Mouse (Mus musculus) neural tube, embryonic 15.5 days (tissue): ENCODE measurements around the gene Tenm2. TPM values are rescaled to one million over a fixed set of nuclear protein-coding genes. Genes with fewer than 3 reads are reported as not detected.

ENCODE experiments used
- ATAC-seq: fragments of 200-750 bp; cut with Nextera tagmentation; 2 replicates; pipeline ENCODE4 v1.8.0; 2017; ENCODE audit warnings: mild to moderate bottlenecking, moderate TSS enrichment, moderate library complexity; ENCODE audit not compliant: low FRiP score
- H3K27ac ChIP-seq: fragments of 300-500 bp; sonication (generic); replicated peaks from 2 replicates; pipeline ENCODE4 v1.5.1; 2015; ENCODE audit warnings: mild to moderate bottlenecking, inconsistent platforms
- H3K27me3 ChIP-seq: fragments of 300-500 bp; sonication (generic); replicated peaks from 2 replicates; pipeline ENCODE4 v1.6.1; 2015; ENCODE audit warnings: inconsistent platforms
- H3K36me3 ChIP-seq: fragments of 300-500 bp; sonication (generic); 2 replicates; pipeline ENCODE4 v1.6.1; 2015; ENCODE audit warnings: inconsistent platforms
- H3K4me1 ChIP-seq: fragments of 300-500 bp; sonication (generic); 2 replicates; pipeline ENCODE4 v1.6.1; 2015; ENCODE audit warnings: inconsistent platforms
- H3K4me2 ChIP-seq: fragments of 300-500 bp; sonication (generic); 2 replicates; pipeline ENCODE4 v1.6.1; 2015; ENCODE audit warnings: inconsistent platforms, mild to moderate bottlenecking, moderate library complexity
- H3K4me3 ChIP-seq: fragments of 300-500 bp; sonication (generic); replicated peaks from 2 replicates; pipeline ENCODE4 v1.5.1; 2015; ENCODE audit warnings: mild to moderate bottlenecking, inconsistent platforms
- H3K9ac ChIP-seq: fragments of 300-500 bp; sonication (generic); replicated peaks from 2 replicates; pipeline ENCODE4 v1.6.1; 2015; ENCODE audit warnings: mild to moderate bottlenecking, inconsistent platforms
- H3K9me3 ChIP-seq: fragments of 300-500 bp; sonication (generic); replicated peaks from 2 replicates; pipeline ENCODE4 v1.6.1; 2016; ENCODE audit warnings: inconsistent platforms
- WGBS: fragments of 180-500 bp; shearing (Covaris S2); methylation state at CpG from one replicate; pipeline ENCODE4 v1.1.7; 2015; ENCODE audit warnings: mixed read lengths; 5-methylcytosine and 5-hydroxymethylcytosine counted together
- polyA plus RNA-seq: library from polyadenylated mRNA; unstranded; fragments of >200 nt; fragmentation: Nextera tagmentation; extraction: Ambion mirVana; gene quantifications from 2 replicates; pipeline ENCODE4 v1.2.1, GENCODE M21; 2015

Tenm2 gene
- polyA plus RNA-seq, 1 experiment from 2014 or later = 34.7 TPM

- Histone ChIP-seq H3K4me3 (no peak overlapping the region), H3K9ac (no peak overlapping the region), H3K4me2 (no peak overlapping the region), H3K27me3 (no peaks in the 10 kb centered on the region), H3K4me1 (no peaks in the 10 kb centered on the region), H3K9me3 (no peaks in the 10 kb centered on the region), H3K27ac (no peak overlapping the region), H3K36me3 (no peaks in the 10 kb centered on the region)
- 69% methylated on average over 9 of the region's 9 CpGs for WGBS
- ATAC-seq = no peak
Observed at GRCm38 (mm10) chr11:36653656-36654323, 582.0 kb downstream of the Tenm2 start.

GRCm38 (mm10) chr11:36647179-36647578 is 588.6 kb downstream of the Tenm2 start:
- Histone ChIP-seq H3K4me3 (no peak overlapping the region), H3K4me1 (no peaks in the 10 kb centered on the region), H3K9ac (no peak overlapping the region), H3K4me2 (no peak overlapping the region), H3K9me3 (no peaks in the 10 kb centered on the region), H3K27ac (no peak overlapping the region), H3K36me3 (no peaks in the 10 kb centered on the region), H3K27me3 (no peaks in the 10 kb centered on the region)
- no peak for ATAC-seq
- 31% methylated on average over 1 of the region's 1 CpGs for WGBS

GRCm38 (mm10) chr11:36635082-36635481 is 600.7 kb downstream of the Tenm2 start:
- H3K27ac ChIP-seq = no peak overlapping the region
- ATAC-seq = no peak

GRCm38 (mm10) chr11:36632201-36632600 is 603.6 kb downstream of the Tenm2 start:
- Histone ChIP-seq H3K9ac (no peak overlapping the region), H3K4me2 (no peak overlapping the region), H3K27me3 (no peaks in the 10 kb centered on the region), H3K36me3 (no peaks in the 10 kb centered on the region), H3K27ac (no peak overlapping the region), H3K4me3 (no peak overlapping the region), H3K9me3 (no peaks in the 10 kb centered on the region), H3K4me1 (peaks cover 13% of the 10 kb centered on the region)
- ATAC-seq = no peak

More at GRCm38 (mm10) chr11:36635082-36635481, 600.7 kb downstream of the Tenm2 start:
- Histone ChIP-seq H3K4me3 (no peak overlapping the region), H3K4me2 (0 out of 2 replicates have a peak overlapping the region, but pooled peaks have one; percentile 5), H3K36me3 (no peaks in the 10 kb centered on the region), H3K4me1 (peaks cover 18% of the 10 kb centered on the region), H3K9me3 (no peaks in the 10 kb centered on the region), H3K27me3 (no peaks in the 10 kb centered on the region), H3K9ac (no peak overlapping the region)
- WGBS = 34% methylated on average over 6 of the region's 6 CpGs

- Histone ChIP-seq H3K27me3 (no peaks in the 10 kb centered on the region), H3K4me3 (no peak overlapping the region), H3K9ac (no peak overlapping the region), H3K9me3 (no peaks in the 10 kb centered on the region), H3K4me2 (no peak overlapping the region), H3K4me1 (no peaks in the 10 kb centered on the region), H3K36me3 (no peaks in the 10 kb centered on the region), H3K27ac (no peak overlapping the region)
- ATAC-seq = no peak
- WGBS = 75% methylated on average over 6 of the region's 6 CpGs
Observed at GRCm38 (mm10) chr11:36613807-36614206, 622.0 kb downstream of the Tenm2 start.

GRCm38 (mm10) chr11:36604815-36605382 is 630.9 kb downstream of the Tenm2 start:
- no peaks in the 10 kb centered on the region for H3K4me1 ChIP-seq
- H3K9ac ChIP-seq = no peak overlapping the region
- no peak overlapping the region for H3K4me2 ChIP-seq
- H3K36me3 ChIP-seq = no peaks in the 10 kb centered on the region
- ATAC-seq = no peak
- no peak overlapping the region for H3K4me3 ChIP-seq
- H3K27ac ChIP-seq = no peak overlapping the region
- 30% methylated on average over 8 of the region's 8 CpGs for WGBS
- no peaks in the 10 kb centered on the region for H3K27me3 ChIP-seq
- H3K9me3 ChIP-seq = no peaks in the 10 kb centered on the region

GRCm38 (mm10) chr11:36604272-36604671 is 631.5 kb downstream of the Tenm2 start:
- Histone ChIP-seq H3K27me3 (no peaks in the 10 kb centered on the region), H3K9ac (no peak overlapping the region), H3K4me3 (no peak overlapping the region), H3K9me3 (no peaks in the 10 kb centered on the region), H3K4me1 (no peaks in the 10 kb centered on the region), H3K27ac (no peak overlapping the region), H3K4me2 (no peak overlapping the region), H3K36me3 (no peaks in the 10 kb centered on the region)
- no peak for ATAC-seq
- 25% methylated on average over 3 of the region's 3 CpGs for WGBS

GRCm38 (mm10) chr11:36592471-36592870 is 643.3 kb downstream of the Tenm2 start:
- WGBS = 47% methylated on average over 1 of the region's 1 CpGs
- H3K27me3 ChIP-seq = no peaks in the 10 kb centered on the region
- no peaks in the 10 kb centered on the region for H3K4me1 ChIP-seq
- H3K27ac ChIP-seq = no peak overlapping the region
- no peak overlapping the region for H3K4me2 ChIP-seq
- ATAC-seq = no peak
- no peak overlapping the region for H3K9ac ChIP-seq
- no peaks in the 10 kb centered on the region for H3K36me3 ChIP-seq
- H3K4me3 ChIP-seq = no peak overlapping the region
- H3K9me3 ChIP-seq = no peaks in the 10 kb centered on the region

- H3K4me2 ChIP-seq = no peak overlapping the region
- no peaks in the 10 kb centered on the region for H3K36me3 ChIP-seq
- H3K9ac ChIP-seq = no peak overlapping the region
- no peaks in the 10 kb centered on the region for H3K4me1 ChIP-seq
- WGBS = 65% methylated on average over 2 of the region's 2 CpGs
- H3K4me3 ChIP-seq = no peak overlapping the region
- no peak overlapping the region for H3K27ac ChIP-seq
- no peaks in the 10 kb centered on the region for H3K9me3 ChIP-seq
- ATAC-seq = peak; percentile 31; the same call in 1 of the 2 replicates
- H3K27me3 ChIP-seq = no peaks in the 10 kb centered on the region
Observed at GRCm38 (mm10) chr11:36566146-36566545, 669.6 kb downstream of the Tenm2 start.

GRCm38 (mm10) chr11:36562851-36563250 is 672.9 kb downstream of the Tenm2 start:
- H3K4me3 ChIP-seq = no peak overlapping the region
- ATAC-seq = no peak
- 59% methylated on average over 3 of the region's 3 CpGs for WGBS

GRCm38 (mm10) chr11:36560785-36561548 is 674.8 kb downstream of the Tenm2 start:
- Histone ChIP-seq H3K9ac (no peak overlapping the region), H3K36me3 (no peaks in the 10 kb centered on the region), H3K27ac (no peak overlapping the region), H3K9me3 (no peaks in the 10 kb centered on the region), H3K4me3 (no peak overlapping the region), H3K4me1 (no peaks in the 10 kb centered on the region), H3K4me2 (no peak overlapping the region), H3K27me3 (no peaks in the 10 kb centered on the region)
- ATAC-seq = no peak
- WGBS = 53% methylated on average over 7 of the region's 7 CpGs

More at GRCm38 (mm10) chr11:36562851-36563250, 672.9 kb downstream of the Tenm2 start:
- Histone ChIP-seq H3K27ac (no peak overlapping the region), H3K4me1 (no peaks in the 10 kb centered on the region), H3K9ac (no peak overlapping the region), H3K27me3 (no peaks in the 10 kb centered on the region), H3K4me2 (no peak overlapping the region), H3K36me3 (no peaks in the 10 kb centered on the region), H3K9me3 (no peaks in the 10 kb centered on the region)

- Histone ChIP-seq H3K4me2 (no peak overlapping the region), H3K27ac (no peak overlapping the region), H3K36me3 (no peaks in the 10 kb centered on the region), H3K4me3 (no peak overlapping the region), H3K9me3 (no peaks in the 10 kb centered on the region), H3K4me1 (no peaks in the 10 kb centered on the region), H3K27me3 (no peaks in the 10 kb centered on the region), H3K9ac (no peak overlapping the region)
- WGBS = 69% methylated on average over 6 of the region's 6 CpGs
- ATAC-seq = no peak
Observed at GRCm38 (mm10) chr11:36557316-36557715, 678.4 kb downstream of the Tenm2 start.
